Mouse (Mus musculus): ENCODE measurements around the gene Serping1.
"Not testable (repeated sequence)": the region's sequence is repeated elsewhere in the genome, so short reads cannot be mapped to it uniquely, and the experiment has no call there.

Gene Serping1

GRCm38 (mm10) chr2:84738271-84738911 lies 36.9 kb downstream of the Serping1 start:
- no peak for DNase-seq (ENCODE audit: low spot score)

DNA sequence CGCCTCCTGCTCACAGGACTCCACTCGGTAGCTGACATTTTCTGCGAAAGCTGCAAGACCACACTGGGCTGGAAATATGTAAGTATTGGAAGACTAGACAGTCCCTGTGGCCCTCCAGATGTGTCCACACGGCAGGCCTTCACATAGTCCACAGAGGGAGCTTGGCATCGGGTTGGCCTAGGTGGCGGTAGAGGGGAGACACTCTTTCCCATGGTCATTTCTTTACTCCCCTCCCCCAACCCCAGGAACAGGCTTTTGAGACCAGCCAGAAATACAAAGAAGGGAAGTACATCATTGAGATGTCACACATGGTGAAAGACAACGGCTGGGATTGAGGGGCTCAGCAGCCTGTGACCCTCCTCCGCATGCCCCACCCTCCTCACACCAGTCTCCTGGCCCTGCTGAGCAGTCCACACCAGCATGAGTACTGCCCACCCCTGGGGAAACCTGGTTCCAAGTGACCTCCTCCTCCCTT lies 37.8 kb downstream of the Serping1 start:
- DNase-seq (ENCODE audit: low spot score) = no peak

DNA sequence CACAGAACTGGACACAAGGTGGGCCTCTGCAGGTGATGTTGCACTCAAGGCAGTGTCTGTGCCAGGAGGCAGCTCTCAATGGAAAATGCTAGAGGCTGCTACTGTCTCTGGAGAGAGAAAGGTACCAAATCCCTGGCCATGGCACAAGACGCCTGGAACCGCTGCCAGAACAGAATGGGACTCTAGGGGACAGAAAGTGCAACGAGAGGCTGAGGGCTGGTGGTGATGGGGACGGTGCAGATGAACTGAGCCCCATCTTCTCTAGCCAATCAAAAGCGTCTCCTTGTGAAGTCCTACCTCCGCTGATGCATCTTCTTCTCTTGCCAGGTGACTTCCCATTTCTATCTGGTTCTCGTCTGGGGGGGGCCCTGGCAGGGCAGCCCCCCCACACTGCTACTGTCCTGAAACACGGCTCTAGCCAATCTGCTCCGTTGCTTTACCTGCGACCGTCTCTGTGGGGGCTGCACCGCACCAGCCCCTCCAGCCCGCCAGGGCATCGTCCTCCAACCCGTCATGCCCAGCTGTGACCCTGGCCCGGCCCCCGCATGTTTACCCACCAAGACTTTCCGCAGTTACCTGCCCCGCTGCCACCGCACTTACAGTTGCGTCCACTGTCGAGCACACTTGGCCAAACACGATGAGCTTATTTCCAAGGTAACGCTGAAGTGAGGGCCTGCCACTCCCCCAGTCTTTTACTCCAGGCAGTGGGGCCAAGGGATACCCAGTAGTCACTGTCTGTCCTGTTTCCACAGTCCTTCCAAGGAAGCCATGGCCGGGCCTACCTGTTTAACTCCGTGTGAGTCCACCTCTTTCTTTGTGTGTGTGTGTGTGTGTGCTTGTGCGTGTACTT lies 38.7 kb downstream of the Serping1 start:
- no peak for DNase-seq (ENCODE audit: low spot score)

GRCm38 (mm10) chr2:84735346-84735920 lies 39.8 kb downstream of the Serping1 start:
- DNase-seq (ENCODE audit: low spot score) = no peak

GRCm38 (mm10) chr2:84734919-84735318 lies 40.3 kb downstream of the Serping1 start:
- no peak for DNase-seq (ENCODE audit: low spot score)

- no peak for DNase-seq (ENCODE audit: low spot score)
Measured at GRCm38 (mm10) chr2:84734351-84734864, 40.8 kb downstream of the Serping1 start.

DNA sequence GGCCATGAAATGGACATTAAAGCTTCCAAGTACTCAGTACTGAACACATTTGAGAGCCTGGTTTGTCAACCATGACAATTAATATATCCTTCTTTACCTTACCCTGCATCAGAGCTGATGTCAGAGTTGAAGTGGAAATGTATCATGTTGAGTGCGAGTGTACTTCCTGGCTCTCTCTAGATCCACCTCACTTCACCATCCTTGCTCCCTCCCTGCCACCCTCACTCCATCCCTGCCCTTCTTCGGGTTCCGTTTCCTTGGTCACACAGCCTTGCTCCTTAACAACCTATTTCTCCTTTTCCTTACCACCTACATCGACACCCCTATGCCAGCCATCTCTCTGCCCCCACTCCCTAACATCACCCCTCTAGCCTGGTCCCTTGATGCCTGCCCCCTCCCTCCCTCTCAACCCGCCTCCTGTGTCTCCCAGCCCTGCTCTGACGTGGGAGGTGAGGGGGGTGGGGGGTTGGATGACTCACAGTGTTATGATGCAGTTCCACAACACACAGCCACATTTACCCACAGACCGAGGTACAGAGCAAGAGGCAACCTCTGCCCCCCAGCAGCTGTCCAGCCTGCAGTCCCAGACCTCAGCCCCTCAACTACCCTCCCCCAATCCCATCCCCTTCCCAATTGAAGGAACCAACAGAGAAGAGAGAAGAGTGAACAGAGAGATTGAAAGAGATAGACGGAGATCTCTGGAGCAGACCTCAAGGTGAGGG lies 41.5 kb downstream of the Serping1 start, which contains the start of gene Ypel4:
Gene Ypel4, plus strand, starts transcription at position 480 of the 722 bp plus-strand sequence.
- peak; percentile 75 for DNase-seq (ENCODE audit: low spot score)

DNA sequence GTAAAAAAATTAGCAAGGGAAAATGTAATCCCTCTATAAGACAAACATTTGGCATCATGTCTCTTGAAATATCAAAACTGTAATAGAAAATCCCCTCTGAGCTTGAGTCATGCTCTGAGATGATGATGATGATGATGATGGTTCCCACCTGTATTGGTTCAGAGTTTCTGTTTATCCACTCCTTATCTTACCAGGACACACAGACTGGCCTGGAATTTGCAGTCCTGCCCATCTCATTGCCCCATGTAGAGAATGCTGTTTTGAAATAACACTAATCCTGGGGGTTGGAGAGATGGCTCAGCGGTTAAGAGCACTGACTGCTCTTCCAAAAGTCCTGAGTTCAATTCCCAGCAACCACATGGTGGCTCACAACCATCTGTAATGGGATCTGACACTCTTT lies 42.9 kb downstream of the Serping1 start:
- no peak for DNase-seq (ENCODE audit: low spot score)

GRCm38 (mm10) chr2:84731206-84731605 lies 44.0 kb downstream of the Serping1 start:
- no peak for DNase-seq (ENCODE audit: low spot score)

DNA sequence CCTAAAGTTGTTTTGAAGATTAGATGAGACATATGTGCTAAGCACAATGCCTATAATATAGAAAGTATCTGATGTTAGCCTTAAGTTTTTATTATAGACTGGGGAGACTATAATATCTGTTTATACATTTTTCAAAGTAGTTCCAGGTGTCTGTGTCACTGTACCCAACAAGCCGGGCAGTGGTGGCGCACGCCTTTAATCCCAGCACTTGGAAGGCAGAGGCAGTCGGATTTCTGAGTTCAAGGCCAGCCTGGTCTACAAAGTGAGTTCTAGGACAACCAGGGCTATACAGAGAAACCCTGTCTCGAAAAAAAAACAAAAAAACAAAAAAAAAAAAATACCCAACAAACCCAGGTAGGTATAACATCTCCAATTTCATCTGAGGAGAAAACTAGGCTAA lies 47.1 kb downstream of the Serping1 start:
- not testable (repeated sequence) for DNase-seq (ENCODE audit: low spot score)

DNA sequence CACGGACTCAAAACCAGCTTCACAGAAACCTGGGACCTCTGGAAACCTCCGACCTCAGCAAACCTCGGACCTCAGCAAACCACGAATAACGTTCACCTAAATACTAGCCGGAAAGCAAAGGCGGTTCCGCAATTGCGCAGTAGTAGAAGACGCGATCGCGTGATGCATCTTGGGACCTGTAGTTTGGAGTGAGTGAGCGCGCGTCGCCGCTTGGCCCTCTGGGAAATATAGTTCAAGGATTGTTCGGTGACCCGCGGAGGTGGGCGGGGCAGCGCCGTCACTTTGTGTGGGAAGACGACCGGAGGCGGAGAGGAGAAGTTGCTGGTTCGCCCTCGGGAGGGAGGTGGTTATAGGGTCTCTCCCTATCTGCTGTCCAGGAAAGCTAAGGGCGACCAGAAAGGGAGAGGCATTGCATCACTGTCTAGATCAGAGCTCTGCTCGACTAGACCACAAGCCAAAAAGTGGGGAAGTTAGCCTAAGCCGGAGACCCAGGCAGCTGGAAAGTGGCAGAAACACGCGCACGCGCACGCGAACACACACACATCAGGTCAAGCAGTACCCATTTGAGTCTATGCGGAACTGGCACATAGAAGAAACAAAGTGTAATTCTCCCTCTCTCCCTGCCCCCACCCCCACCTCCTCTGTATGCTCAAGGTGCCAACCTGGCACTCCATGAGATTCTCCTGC lies 47.9 kb downstream of the Serping1 start, which contains the start of gene Clp1:
Gene Clp1, minus strand, starts transcription at position 179 of the 687 bp plus-strand sequence.
- peak; percentile 97 for DNase-seq (ENCODE audit: low spot score)

GRCm38 (mm10) chr2:84726716-84727115 lies 48.5 kb downstream of the Serping1 start:
- no peak for DNase-seq (ENCODE audit: low spot score)

DNA sequence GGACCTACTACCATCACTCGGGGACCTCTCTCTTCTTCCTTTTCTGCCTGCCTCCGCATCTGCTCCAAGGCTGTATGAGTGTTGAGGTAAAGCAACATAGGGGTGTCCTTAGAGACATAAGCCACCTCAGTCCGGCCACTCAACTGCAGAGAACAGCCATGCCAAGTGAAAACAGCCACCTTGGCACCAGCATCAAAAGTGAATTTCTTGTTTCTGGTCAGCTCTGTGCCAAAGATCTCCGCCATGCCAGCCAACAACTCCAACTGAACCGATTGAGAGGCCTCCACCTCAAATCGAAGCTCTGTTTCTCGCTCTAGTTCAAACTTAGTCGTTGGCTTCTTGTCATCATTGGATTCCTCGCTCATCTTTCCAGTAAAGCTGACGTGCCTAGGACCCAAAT lies 49.5 kb downstream of the Serping1 start:
- no peak for DNase-seq (ENCODE audit: low spot score)

DNA sequence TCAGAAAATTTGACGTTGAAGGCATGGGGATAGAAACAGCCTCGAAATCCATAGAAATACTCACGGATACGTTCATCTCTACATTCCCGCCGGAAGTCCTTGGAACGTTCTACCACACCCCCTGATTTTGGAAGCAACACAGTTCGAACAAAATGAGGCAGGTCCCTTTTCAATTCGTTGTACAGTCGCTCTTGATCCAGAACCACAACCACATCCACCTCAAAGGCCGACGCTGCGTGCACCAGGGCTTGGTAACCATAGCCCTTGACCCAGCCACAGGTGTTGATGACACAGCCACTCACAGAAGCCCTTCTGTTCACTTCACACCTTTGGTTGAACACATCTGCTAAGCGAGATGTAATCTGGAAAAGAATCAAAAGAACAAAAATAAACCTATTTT lies 51.4 kb downstream of the Serping1 start:
- DNase-seq (ENCODE audit: low spot score) = no peak

DNA sequence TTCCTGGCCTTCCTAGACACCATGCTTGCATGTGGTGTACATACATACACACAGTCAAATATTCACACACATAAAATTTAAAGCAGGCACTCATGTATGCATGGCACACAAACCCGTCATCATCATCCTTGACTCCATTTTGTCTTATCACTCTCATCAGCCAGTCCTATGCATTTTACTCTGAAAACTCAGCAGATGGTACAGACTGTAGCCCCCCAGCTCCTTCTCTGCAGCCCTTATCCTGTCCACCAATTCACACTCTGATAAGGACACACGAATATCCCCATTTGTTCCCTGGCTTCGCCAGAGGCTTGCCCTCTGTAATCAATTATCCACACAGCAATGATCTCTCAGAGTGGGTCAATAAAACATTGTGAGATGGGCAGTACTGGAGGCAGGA lies 54.1 kb downstream of the Serping1 start:
- DNase-seq (ENCODE audit: low spot score) = no peak

DNA sequence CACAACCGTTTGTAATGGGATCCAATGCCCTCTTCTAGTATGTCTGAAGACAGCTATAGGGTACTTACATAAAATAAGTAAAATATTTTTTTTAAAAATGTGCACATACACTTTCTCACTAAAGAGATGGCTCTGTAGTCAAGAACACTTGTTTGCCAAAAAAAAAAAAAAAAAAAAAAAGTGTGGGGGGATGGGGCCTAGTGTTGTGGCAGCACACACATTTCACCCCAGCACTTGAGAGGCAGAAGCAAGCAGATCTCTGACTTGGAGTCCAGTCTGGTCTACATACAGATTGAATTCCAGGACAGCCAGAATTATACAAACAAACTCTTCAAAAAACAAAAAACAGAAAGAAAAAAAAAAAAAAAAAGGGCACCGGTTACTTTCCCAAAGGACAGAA lies 54.5 kb downstream of the Serping1 start:
- no peak for DNase-seq (ENCODE audit: low spot score)

DNA sequence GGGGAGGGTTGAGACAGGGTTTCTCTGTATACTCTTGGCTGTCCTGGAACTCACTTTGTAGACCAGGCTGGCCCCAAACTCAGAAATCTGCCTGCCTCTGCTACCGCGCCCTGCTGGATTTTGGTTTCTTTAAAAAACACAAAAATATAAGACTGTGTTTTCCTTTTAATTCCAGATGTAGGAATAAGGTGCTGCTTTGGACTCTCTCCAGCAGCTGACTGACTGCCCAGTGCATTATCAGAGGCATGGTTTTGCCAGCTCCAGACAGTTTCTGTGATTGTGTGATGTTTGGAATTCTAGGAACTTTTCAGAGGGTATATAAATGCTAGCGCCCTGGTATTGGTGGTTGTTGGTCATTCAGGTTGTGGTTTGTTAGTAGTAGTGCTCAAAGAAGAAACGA lies 57.9 kb downstream of the Serping1 start:
- DNase-seq (ENCODE audit: low spot score) = no peak

GRCm38 (mm10) chr2:84716423-84717355 lies 58.6 kb downstream of the Serping1 start:
- no peak for DNase-seq (ENCODE audit: low spot score)

GRCm38 (mm10) chr2:84715562-84716361 lies 59.5 kb downstream of the Serping1 start:
- DNase-seq (ENCODE audit: low spot score) = peak; percentile 91
